Mouse (Mus musculus): ENCODE data around the gene Stap2. TPM values are rescaled to one million over a fixed set of nuclear protein-coding genes. Genes with fewer than 3 reads are reported as not detected.

The Stap2 gene
- polyA plus RNA-seq, 1 experiment = 18.4 TPM

DNA sequence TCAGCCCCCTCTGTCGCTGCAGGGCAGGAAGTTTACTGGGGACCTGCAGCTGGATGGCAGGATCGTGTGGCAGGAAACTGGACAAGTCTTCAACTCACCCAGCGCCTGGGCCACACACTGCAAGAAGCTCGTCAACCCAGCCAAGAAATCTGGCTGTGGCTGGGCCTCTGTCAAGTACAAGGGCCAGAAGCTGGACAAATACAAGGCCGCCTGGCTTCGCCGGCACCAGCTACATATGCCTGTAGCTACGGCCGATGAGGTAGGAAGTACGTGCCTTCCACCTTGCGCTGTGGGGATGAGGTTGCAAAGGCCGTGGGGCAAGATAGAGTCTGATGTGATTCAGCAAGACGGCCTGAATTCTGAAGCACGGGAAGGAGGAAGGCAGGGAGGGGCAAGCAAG, 4.9 kb upstream of the Stap2 start:
- Histone ChIP-seq H3K4me1 (ENCODE audit: control insufficient read depth, insufficient read depth, low read length) (peaks cover 35% of the 10 kb centered on the region), H3K27ac (ENCODE audit: control insufficient read depth, insufficient read depth, low read depth, low read length) (no peak overlapping the region)
- TF ChIP-seq CTCF (IDR thresholded peaks at IDR 0.05; ENCODE audit: control insufficient read depth, insufficient read depth, insufficient replicate concordance, low read depth, low read length) = no peak
- no peak for TF ChIP-seq POLR2A (IDR thresholded peaks at IDR 0.05; ENCODE audit: control insufficient read depth, low read depth, low read length)

DNA sequence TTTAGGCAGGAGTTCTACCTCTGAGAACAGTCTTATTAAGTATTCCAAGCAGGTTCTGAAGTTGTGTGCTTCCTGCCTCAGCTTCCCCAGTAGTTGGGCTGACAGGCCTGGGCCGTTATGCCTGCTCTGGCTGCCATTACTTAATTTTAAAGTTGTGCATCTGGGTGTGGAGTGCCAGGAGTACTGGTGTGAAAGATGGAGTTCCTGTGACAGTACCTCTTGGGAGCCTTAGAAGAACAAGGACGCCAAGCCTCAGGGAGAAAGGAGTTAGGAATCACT, 4.5 kb upstream of the Stap2 start:
- Histone ChIP-seq H3K36me3 (ENCODE audit: control insufficient read depth, insufficient read depth, low read length) (no peaks in the 10 kb centered on the region), H3K4me3 (ENCODE audit: control insufficient read depth, low read depth, low read length) (no peak overlapping the region), H3K27ac (ENCODE audit: control insufficient read depth, insufficient read depth, low read depth, low read length) (no peak overlapping the region), H3K27me3 (ENCODE audit: control insufficient read depth, insufficient read depth, low read length) (no peaks in the 10 kb centered on the region), H3K4me1 (ENCODE audit: control insufficient read depth, insufficient read depth, low read length) (peaks cover 36% of the 10 kb centered on the region)
- no peak for TF ChIP-seq POLR2A (IDR thresholded peaks at IDR 0.05; ENCODE audit: control insufficient read depth, low read depth, low read length)
- no peak for TF ChIP-seq CTCF (IDR thresholded peaks at IDR 0.05; ENCODE audit: control insufficient read depth, insufficient read depth, insufficient replicate concordance, low read depth, low read length)

More for the DNA sequence above, 4.9 kb upstream of the Stap2 start:
- peak overlapping the region; percentile 45 for H3K4me3 ChIP-seq (ENCODE audit: control insufficient read depth, low read depth, low read length)
- H3K36me3 ChIP-seq (ENCODE audit: control insufficient read depth, insufficient read depth, low read length) = no peaks in the 10 kb centered on the region
- H3K27me3 ChIP-seq (ENCODE audit: control insufficient read depth, insufficient read depth, low read length) = no peaks in the 10 kb centered on the region

DNA sequence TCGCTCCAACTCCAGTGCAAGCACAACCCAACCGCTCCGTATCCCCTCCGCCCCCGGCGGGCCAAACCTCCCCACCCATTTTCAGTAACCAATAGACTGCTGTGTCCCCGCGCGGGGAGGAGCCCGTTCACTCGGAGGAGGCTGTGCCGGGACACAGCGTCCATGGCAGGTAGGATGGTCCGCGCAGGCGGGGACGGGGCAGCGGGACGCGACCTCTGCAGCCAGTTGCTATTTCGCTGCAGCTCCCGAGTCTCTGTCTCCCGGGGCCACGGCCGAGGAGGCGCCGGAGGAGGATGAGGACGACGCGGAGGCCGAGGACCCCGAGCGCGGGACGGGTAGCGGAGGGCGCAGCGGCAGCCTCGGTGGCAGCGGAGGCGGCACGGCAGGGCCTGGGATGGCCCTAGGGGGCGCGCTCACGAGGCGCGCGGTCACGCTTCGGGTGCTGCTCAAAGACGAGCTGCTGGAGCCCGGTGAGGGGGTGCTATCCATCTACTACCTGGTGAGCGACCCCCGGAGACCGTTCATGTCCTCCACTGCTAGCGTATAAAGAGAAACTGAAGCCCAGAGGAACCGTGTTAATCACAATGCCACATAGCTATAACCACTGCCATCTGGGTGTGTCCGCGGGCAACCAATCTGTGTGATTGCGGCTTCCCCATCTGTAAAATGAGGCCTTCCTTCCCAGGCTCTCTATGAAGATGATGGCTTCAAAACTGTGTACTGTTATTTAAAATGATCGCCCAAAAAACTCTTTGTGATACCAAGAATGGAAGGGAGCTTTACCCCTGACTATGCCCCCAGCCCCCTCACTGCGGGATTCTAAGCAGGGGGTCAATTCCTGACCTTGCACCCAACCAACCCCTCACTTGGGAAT, 3.9 kb upstream of the Stap2 start:
- peak overlapping the region; percentile 79; the same call in 1 of the 2 replicates for H3K27ac ChIP-seq (ENCODE audit: control insufficient read depth, insufficient read depth, low read depth, low read length)
- H3K4me1 ChIP-seq (ENCODE audit: control insufficient read depth, insufficient read depth, low read length) = peaks cover 36% of the 10 kb centered on the region
- TF ChIP-seq POLR2A (IDR thresholded peaks at IDR 0.05; ENCODE audit: control insufficient read depth, low read depth, low read length) (peak; percentile 66), CTCF (IDR thresholded peaks at IDR 0.05; ENCODE audit: control insufficient read depth, insufficient read depth, insufficient replicate concordance, low read depth, low read length) (no peak)
- H3K27me3 ChIP-seq (ENCODE audit: control insufficient read depth, insufficient read depth, low read length) = no peaks in the 10 kb centered on the region
- no peaks in the 10 kb centered on the region for H3K36me3 ChIP-seq (ENCODE audit: control insufficient read depth, insufficient read depth, low read length)
- peak overlapping the region; percentile 82 for H3K4me3 ChIP-seq (ENCODE audit: control insufficient read depth, low read depth, low read length)

GRCm38 (mm10) chr17:56008356-56009087, 3.1 kb upstream of the Stap2 start:
- Histone ChIP-seq H3K36me3 (ENCODE audit: control insufficient read depth, insufficient read depth, low read length) (no peaks in the 10 kb centered on the region), H3K27me3 (ENCODE audit: control insufficient read depth, insufficient read depth, low read length) (no peaks in the 10 kb centered on the region), H3K4me1 (ENCODE audit: control insufficient read depth, insufficient read depth, low read length) (peaks cover 36% of the 10 kb centered on the region), H3K4me3 (ENCODE audit: control insufficient read depth, low read depth, low read length) (peak overlapping the region; percentile 82), H3K27ac (ENCODE audit: control insufficient read depth, insufficient read depth, low read depth, low read length) (peak overlapping the region; percentile 79)
- TF ChIP-seq POLR2A (IDR thresholded peaks at IDR 0.05; ENCODE audit: control insufficient read depth, low read depth, low read length) (peak; percentile 48; the same call in 1 of the 2 replicates), CTCF (IDR thresholded peaks at IDR 0.05; ENCODE audit: control insufficient read depth, insufficient read depth, insufficient replicate concordance, low read depth, low read length) (no peak)

- H3K4me1 ChIP-seq (ENCODE audit: control insufficient read depth, insufficient read depth, low read length) = peaks cover 36% of the 10 kb centered on the region
- peak overlapping the region; percentile 59 for H3K4me3 ChIP-seq (ENCODE audit: control insufficient read depth, low read depth, low read length)
Observed at GRCm38 (mm10) chr17:56007444-56008355, 2.3 kb upstream of the Stap2 start.

DNA sequence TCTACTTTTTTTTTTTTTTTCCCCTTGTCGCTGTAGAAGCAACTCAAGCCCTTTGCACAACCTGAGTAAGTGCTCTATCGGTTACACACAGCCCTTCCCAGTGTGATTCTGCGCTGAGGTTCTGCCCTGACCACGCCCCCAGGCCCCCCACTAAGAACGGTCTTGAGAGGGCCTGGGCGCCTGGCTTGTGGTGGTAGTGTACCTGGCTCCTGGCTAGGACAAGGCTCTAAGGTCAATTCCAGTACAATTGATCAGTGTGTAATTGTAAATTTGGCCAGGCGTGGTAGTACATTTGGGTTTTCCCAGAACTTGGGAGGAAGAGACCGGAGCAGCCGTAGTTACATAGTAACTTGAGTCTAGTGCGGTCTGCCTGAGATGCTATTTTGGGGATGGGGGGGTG, 1.6 kb upstream of the Stap2 start:
- Histone ChIP-seq H3K36me3 (ENCODE audit: control insufficient read depth, insufficient read depth, low read length) (no peaks in the 10 kb centered on the region), H3K27me3 (ENCODE audit: control insufficient read depth, insufficient read depth, low read length) (no peaks in the 10 kb centered on the region), H3K27ac (ENCODE audit: control insufficient read depth, insufficient read depth, low read depth, low read length) (0 out of 2 replicates have a peak overlapping the region, but pooled peaks have one; percentile 10), H3K4me3 (ENCODE audit: control insufficient read depth, low read depth, low read length) (no peak overlapping the region), H3K4me1 (ENCODE audit: control insufficient read depth, insufficient read depth, low read length) (peaks cover 36% of the 10 kb centered on the region)
- TF ChIP-seq POLR2A (IDR thresholded peaks at IDR 0.05; ENCODE audit: control insufficient read depth, low read depth, low read length) = no peak
- no peak for TF ChIP-seq CTCF (IDR thresholded peaks at IDR 0.05; ENCODE audit: control insufficient read depth, insufficient read depth, insufficient replicate concordance, low read depth, low read length)

More at GRCm38 (mm10) chr17:56007444-56008355, 2.3 kb upstream of the Stap2 start:
- TF ChIP-seq CTCF (IDR thresholded peaks at IDR 0.05; ENCODE audit: control insufficient read depth, insufficient read depth, insufficient replicate concordance, low read depth, low read length) (no peak), POLR2A (IDR thresholded peaks at IDR 0.05; ENCODE audit: control insufficient read depth, low read depth, low read length) (no peak)
- Histone ChIP-seq H3K36me3 (ENCODE audit: control insufficient read depth, insufficient read depth, low read length) (no peaks in the 10 kb centered on the region), H3K27ac (ENCODE audit: control insufficient read depth, insufficient read depth, low read depth, low read length) (peak overlapping the region; percentile 65), H3K27me3 (ENCODE audit: control insufficient read depth, insufficient read depth, low read length) (no peaks in the 10 kb centered on the region)

Data from testis, adult 2 months (tissue).